Mouse (Mus musculus): ENCODE results near the gene Gm5294. TPM values are rescaled to one million over a fixed set of nuclear protein-coding genes. Genes with fewer than 3 reads are reported as not detected.
A peak's percentile ranks its signal among the peaks of the same experiment; 100 is the strongest.

Gm5294 gene
- polyA plus RNA-seq, 2 experiments: not detected

GRCm38 (mm10) chr5:138852151-138852550, 32.3 kb downstream of the Gm5294 start:
- H3K4me1 ChIP-seq (ENCODE audit: control insufficient read depth, insufficient read depth, low read length): no peaks in the 10 kb centered on the region
- DNase-seq (ENCODE audit: low spot score) (no peak), ATAC-seq (ENCODE audit: low FRiP score, low read depth) (no peak)
- H3K36me3 ChIP-seq (ENCODE audit: control insufficient read depth, insufficient read depth, low read length): no peaks in the 10 kb centered on the region
- no peak overlapping the region for H3K4me3 ChIP-seq (replicated peaks; ENCODE audit: low read length)
- H3K4me2 ChIP-seq (replicated peaks; ENCODE audit: low read depth, low read length, severe bottlenecking): no peak overlapping the region
- no peak overlapping the region for H3K27ac ChIP-seq (replicated peaks; ENCODE audit: low read depth, low read length)
- TF ChIP-seq POLR2A (IDR thresholded peaks at IDR 0.05; ENCODE audit: borderline replicate concordance, extremely low read depth, insufficient read depth, insufficient read length): no peak
- no peaks in the 10 kb centered on the region for H3K27me3 ChIP-seq (ENCODE audit: control insufficient read depth, insufficient read depth, low read length)
- no peak overlapping the region for H3K9ac ChIP-seq (ENCODE audit: low read depth, low read length, severe bottlenecking)
- WGBS: 65% methylated on average over 4 of the region's 4 CpGs
- H3K9me3 ChIP-seq (ENCODE audit: control insufficient read depth, low read length): no peaks in the 10 kb centered on the region

GRCm38 (mm10) chr5:138853349-138853748, 33.5 kb downstream of the Gm5294 start:
- no peaks in the 10 kb centered on the region for H3K36me3 ChIP-seq (ENCODE audit: control insufficient read depth, insufficient read depth, low read length)
- ATAC-seq (ENCODE audit: low FRiP score, low read depth) (no peak), DNase-seq (ENCODE audit: low spot score) (no peak)
- H3K27me3 ChIP-seq (ENCODE audit: control insufficient read depth, insufficient read depth, low read length): no peaks in the 10 kb centered on the region
- TF ChIP-seq POLR2A (IDR thresholded peaks at IDR 0.05; ENCODE audit: borderline replicate concordance, extremely low read depth, insufficient read depth, insufficient read length): no peak
- H3K4me1 ChIP-seq (ENCODE audit: control insufficient read depth, insufficient read depth, low read length): no peaks in the 10 kb centered on the region; the same call in 1 of the 2 replicates
- H3K27ac ChIP-seq (replicated peaks; ENCODE audit: low read depth, low read length): no peak overlapping the region
- no peak overlapping the region for H3K4me3 ChIP-seq (replicated peaks; ENCODE audit: low read length)
- no peaks in the 10 kb centered on the region for H3K9me3 ChIP-seq (ENCODE audit: control insufficient read depth, low read length)
- H3K9ac ChIP-seq (ENCODE audit: low read depth, low read length, severe bottlenecking): no peak overlapping the region
- 67% methylated on average over 2 of the region's 2 CpGs for WGBS
- H3K4me2 ChIP-seq (replicated peaks; ENCODE audit: low read depth, low read length, severe bottlenecking): no peak overlapping the region

- Histone ChIP-seq H3K4me2 (replicated peaks; ENCODE audit: low read depth, low read length, severe bottlenecking) (no peak overlapping the region), H3K9ac (ENCODE audit: low read depth, low read length, severe bottlenecking) (no peak overlapping the region), H3K27ac (replicated peaks; ENCODE audit: low read depth, low read length) (no peak overlapping the region), H3K36me3 (ENCODE audit: control insufficient read depth, insufficient read depth, low read length) (no peaks in the 10 kb centered on the region), H3K4me1 (ENCODE audit: control insufficient read depth, insufficient read depth, low read length) (no peaks in the 10 kb centered on the region; the same call in 1 of the 2 replicates), H3K27me3 (ENCODE audit: control insufficient read depth, insufficient read depth, low read length) (no peaks in the 10 kb centered on the region), H3K4me3 (replicated peaks; ENCODE audit: low read length) (no peak overlapping the region), H3K9me3 (ENCODE audit: control insufficient read depth, low read length) (no peaks in the 10 kb centered on the region)
- WGBS: 37% methylated on average over 9 of the region's 9 CpGs
- peak; percentile 53; the same call in 1 of the 2 replicates for ATAC-seq (ENCODE audit: low FRiP score, low read depth)
- DNase-seq (ENCODE audit: low spot score): peak; percentile 71
- TF ChIP-seq POLR2A (IDR thresholded peaks at IDR 0.05; ENCODE audit: borderline replicate concordance, extremely low read depth, insufficient read depth, insufficient read length): no peak
Measured at GRCm38 (mm10) chr5:138857010-138857617, 37.2 kb downstream of the Gm5294 start.

GRCm38 (mm10) chr5:138857811-138858251, 38.0 kb downstream of the Gm5294 start:
- Histone ChIP-seq H3K4me2 (replicated peaks; ENCODE audit: low read depth, low read length, severe bottlenecking) (no peak overlapping the region), H3K36me3 (ENCODE audit: control insufficient read depth, insufficient read depth, low read length) (no peaks in the 10 kb centered on the region), H3K9me3 (ENCODE audit: control insufficient read depth, low read length) (no peaks in the 10 kb centered on the region), H3K27ac (replicated peaks; ENCODE audit: low read depth, low read length) (no peak overlapping the region), H3K4me1 (ENCODE audit: control insufficient read depth, insufficient read depth, low read length) (no peaks in the 10 kb centered on the region; the same call in 1 of the 2 replicates), H3K9ac (ENCODE audit: low read depth, low read length, severe bottlenecking) (no peak overlapping the region), H3K27me3 (ENCODE audit: control insufficient read depth, insufficient read depth, low read length) (no peaks in the 10 kb centered on the region), H3K4me3 (replicated peaks; ENCODE audit: low read length) (no peak overlapping the region)
- DNase-seq (ENCODE audit: low spot score) (no peak), ATAC-seq (ENCODE audit: low FRiP score, low read depth) (0 out of 2 replicates have a peak, but pooled peaks have one; percentile 4)
- no peak for TF ChIP-seq POLR2A (IDR thresholded peaks at IDR 0.05; ENCODE audit: borderline replicate concordance, extremely low read depth, insufficient read depth, insufficient read length)
- WGBS: 33% methylated on average over 13 of the region's 13 CpGs

GRCm38 (mm10) chr5:138863681-138864146, 43.8 kb downstream of the Gm5294 start:
- no peaks in the 10 kb centered on the region for H3K27me3 ChIP-seq (ENCODE audit: control insufficient read depth, insufficient read depth, low read length)
- DNase-seq (ENCODE audit: low spot score) (no peak), ATAC-seq (ENCODE audit: low FRiP score, low read depth) (no peak)
- H3K36me3 ChIP-seq (ENCODE audit: control insufficient read depth, insufficient read depth, low read length): no peaks in the 10 kb centered on the region
- H3K4me1 ChIP-seq (ENCODE audit: control insufficient read depth, insufficient read depth, low read length): no peaks in the 10 kb centered on the region
- no peak overlapping the region for H3K4me3 ChIP-seq (replicated peaks; ENCODE audit: low read length)
- H3K9me3 ChIP-seq (ENCODE audit: control insufficient read depth, low read length): no peaks in the 10 kb centered on the region
- no peak overlapping the region for H3K4me2 ChIP-seq (replicated peaks; ENCODE audit: low read depth, low read length, severe bottlenecking)
- 81% methylated on average over 7 of the region's 7 CpGs for WGBS
- no peak for TF ChIP-seq POLR2A (IDR thresholded peaks at IDR 0.05; ENCODE audit: borderline replicate concordance, extremely low read depth, insufficient read depth, insufficient read length)
- no peak overlapping the region for H3K27ac ChIP-seq (replicated peaks; ENCODE audit: low read depth, low read length)
- H3K9ac ChIP-seq (ENCODE audit: low read depth, low read length, severe bottlenecking): no peak overlapping the region
